Mouse (Mus musculus) heart, embryonic 14.5 days (tissue): ENCODE data around the gene Arfgef3. TPM values are rescaled to one million over a fixed set of nuclear protein-coding genes. Genes with fewer than 3 reads are reported as not detected.

Source experiments
- ATAC-seq: fragments of 200-750 bp; cut with Nextera tagmentation; 2 replicates; pipeline ENCODE4 v1.8.0; 2017; ENCODE audit warnings: low read depth, moderate TSS enrichment; ENCODE audit not compliant: insufficient number of reproducible peaks, insufficient read depth, low FRiP score
- H3K27ac ChIP-seq, 2 experiments: fragments of 200-500 bp in 1 of 2; fragments of 300-500 bp in 1 of 2; sonication (generic) in 1 of 2; replicated peaks in 1 of 2; 2 replicates each; pipeline ENCODE4 v1.5.1; 2012 to 2014; ENCODE audit warnings: low read depth in 2 of 2, low read length in 2 of 2, control low read depth in 1 of 2, mild to moderate bottlenecking in 1 of 2, mixed read lengths in 1 of 2; ENCODE audit not compliant: control insufficient read depth in 1 of 2, insufficient read depth in 1 of 2
- H3K27me3 ChIP-seq: fragments of 300-500 bp; sonication (generic); 2 replicates; pipeline ENCODE4 v1.6.1; 2014; ENCODE audit warnings: mild to moderate bottlenecking, low read length, control low read depth; ENCODE audit not compliant: control insufficient read depth, insufficient read depth
- H3K36me3 ChIP-seq: fragments of 300-500 bp; sonication (generic); 2 replicates; pipeline ENCODE4 v1.6.1; 2014; ENCODE audit warnings: mild to moderate bottlenecking, control low read depth, low read length, mixed read lengths; ENCODE audit not compliant: control insufficient read depth, insufficient read depth
- H3K4me1 ChIP-seq, 2 experiments: fragments of 200-500 bp in 1 of 2; fragments of 300-500 bp in 1 of 2; sonication (generic) in 1 of 2; 2 replicates each; pipeline ENCODE4 v1.6.1; 2012 to 2014; ENCODE audit warnings: low read length in 2 of 2, control low read depth in 1 of 2, mixed read lengths in 1 of 2; ENCODE audit not compliant: control insufficient read depth in 2 of 2, insufficient read depth in 2 of 2
- H3K4me2 ChIP-seq: fragments of 300-500 bp; sonication (generic); 2 replicates; pipeline ENCODE4 v1.6.1; 2014; ENCODE audit warnings: mild to moderate bottlenecking, low read length
- H3K4me3 ChIP-seq, 2 experiments: fragments of 200-500 bp in 1 of 2; fragments of 300-500 bp in 1 of 2; sonication (generic) in 1 of 2; 2 replicates each; pipeline ENCODE4 v1.5.1; 2012 to 2014; ENCODE audit warnings: low read length in 2 of 2, mild to moderate bottlenecking in 2 of 2, control low read depth in 1 of 2, low read depth in 1 of 2, moderate library complexity in 1 of 2; ENCODE audit not compliant: control insufficient read depth in 1 of 2, insufficient read depth in 1 of 2
- H3K9ac ChIP-seq: fragments of 300-500 bp; sonication (generic); 2 replicates; pipeline ENCODE4 v1.6.1; 2014; ENCODE audit warnings: mild to moderate bottlenecking, low read length
- H3K9me3 ChIP-seq: fragments of 300-500 bp; sonication (generic); 2 replicates; pipeline ENCODE4 v1.6.1; 2016; ENCODE audit warnings: low read length, control low read depth; ENCODE audit not compliant: control insufficient read depth
- WGBS: fragments of 180-500 bp; shearing (Covaris S2); extraction: QIAGEN DNeasy Blood & Tissue Kit; methylation state at CpG from one replicate; pipeline ENCODE4 v1.1.7; 2014; 5-methylcytosine and 5-hydroxymethylcytosine counted together
- polyA plus RNA-seq: library from polyadenylated mRNA; unstranded; fragments of >200 nt; fragmentation: Nextera tagmentation; extraction: Ambion mirVana; gene quantifications from 2 replicates; pipeline ENCODE4 v1.2.1, GENCODE M21; 2014

Gene Arfgef3
- polyA plus RNA-seq, 1 experiment from 2014 or later: 0.57 TPM

- Histone ChIP-seq H3K4me1 (no peaks in the 10 kb centered on the region), H3K9ac (no peak overlapping the region), H3K27ac (no peak overlapping the region), H3K27me3 (no peaks in the 10 kb centered on the region), H3K4me3 (no peak overlapping the region), H3K9me3 (no peaks in the 10 kb centered on the region), H3K4me2 (no peak overlapping the region), H3K36me3 (no peaks in the 10 kb centered on the region)
- ATAC-seq: no peak
- 87% methylated on average over 2 of the region's 2 CpGs for WGBS
Measured at GRCm38 (mm10) chr10:18681385-18681954, 62.3 kb downstream of the Arfgef3 start.

- Histone ChIP-seq H3K9ac (no peak overlapping the region), H3K4me3 (no peak overlapping the region), H3K4me2 (no peak overlapping the region), H3K27ac (no peak overlapping the region), H3K4me1 (no peaks in the 10 kb centered on the region), H3K36me3 (no peaks in the 10 kb centered on the region), H3K9me3 (no peaks in the 10 kb centered on the region), H3K27me3 (no peaks in the 10 kb centered on the region)
- no peak for ATAC-seq
- whole genome bisulfite sequencing: 78% methylated on average over 3 of the region's 3 CpGs
Measured at GRCm38 (mm10) chr10:18680661-18681384, 62.9 kb downstream of the Arfgef3 start.

DNA sequence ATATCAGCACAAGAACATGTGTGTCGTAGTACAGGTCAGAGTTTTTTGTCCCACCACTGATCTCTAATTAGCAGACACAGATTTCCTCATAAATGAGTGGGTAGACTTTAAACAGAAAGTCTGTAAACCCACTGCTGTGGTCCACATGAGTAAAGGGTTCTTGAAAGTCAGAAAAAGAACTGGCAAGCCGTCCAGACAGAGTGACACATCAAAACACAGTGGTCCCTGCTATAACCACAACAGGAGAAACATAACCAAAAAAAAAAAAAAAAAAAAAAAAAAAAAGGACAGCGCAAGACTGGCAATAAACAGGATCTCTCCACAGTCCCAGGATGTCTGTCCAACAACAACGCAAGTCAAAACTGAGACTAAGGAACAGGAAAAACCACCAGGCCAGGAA, 64.9 kb downstream of the Arfgef3 start:
- Histone ChIP-seq H3K4me3 (no peak overlapping the region), H3K9me3 (peaks cover 11% of the 10 kb centered on the region; the same call in 1 of the 2 replicates), H3K4me1 (no peaks in the 10 kb centered on the region), H3K36me3 (no peaks in the 10 kb centered on the region), H3K27me3 (no peaks in the 10 kb centered on the region), H3K4me2 (no peak overlapping the region), H3K9ac (no peak overlapping the region), H3K27ac (no peak overlapping the region)
- ATAC-seq: no peak
- WGBS: 63% methylated on average over 4 of the region's 4 CpGs

DNA sequence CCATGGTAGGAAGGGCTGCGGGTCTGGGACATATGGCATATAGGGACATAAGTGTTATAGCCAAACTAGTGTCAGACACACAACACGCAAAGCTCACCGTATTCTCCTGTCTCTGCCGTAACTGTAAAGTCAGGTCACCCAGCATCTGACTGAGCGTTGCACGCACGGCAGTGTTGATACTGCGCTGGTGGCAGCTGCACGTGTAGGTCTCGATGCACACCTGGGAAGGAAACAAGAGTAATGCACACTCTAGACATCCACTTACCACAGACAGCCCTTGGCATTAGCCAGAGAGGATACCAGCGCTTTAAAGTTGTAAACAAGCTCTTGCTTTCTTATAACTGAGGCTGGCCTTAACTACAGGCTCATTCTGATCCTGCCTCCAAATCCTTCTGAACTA, 79.0 kb downstream of the Arfgef3 start:
- ATAC-seq: no peak
- no peak overlapping the region for H3K27ac ChIP-seq
- H3K27me3 ChIP-seq: no peaks in the 10 kb centered on the region
- 94% methylated on average over 11 of the region's 11 CpGs for WGBS
- H3K36me3 ChIP-seq: no peaks in the 10 kb centered on the region
- no peak overlapping the region for H3K9ac ChIP-seq
- no peak overlapping the region for H3K4me2 ChIP-seq
- H3K9me3 ChIP-seq: 0 out of 2 replicates have a peak, but pooled peaks cover 4% of the 10 kb centered on the region
- no peaks in the 10 kb centered on the region for H3K4me1 ChIP-seq
- no peak overlapping the region for H3K4me3 ChIP-seq

DNA sequence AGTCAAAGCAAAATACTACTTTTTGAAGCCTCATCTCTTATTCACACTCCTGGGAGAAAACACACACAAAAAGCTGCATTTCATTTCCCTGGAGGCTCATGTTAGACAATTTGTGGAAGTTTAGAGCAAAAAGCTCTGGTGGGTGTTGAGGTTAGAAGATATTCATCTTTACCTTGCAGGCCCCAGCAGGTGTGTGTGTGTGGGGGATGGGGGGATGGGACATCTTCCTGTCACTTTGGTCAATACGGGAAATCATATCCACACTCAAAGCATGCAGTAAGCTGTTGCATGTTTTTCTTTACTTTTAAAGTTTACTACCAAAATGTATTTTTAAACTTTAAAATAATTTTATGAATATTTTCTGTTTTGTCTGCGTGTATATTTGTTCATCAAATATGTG, 79.7 kb downstream of the Arfgef3 start:
- Histone ChIP-seq H3K4me2 (no peak overlapping the region), H3K36me3 (no peaks in the 10 kb centered on the region), H3K9me3 (0 out of 2 replicates have a peak, but pooled peaks cover 8% of the 10 kb centered on the region), H3K27me3 (no peaks in the 10 kb centered on the region), H3K4me3 (no peak overlapping the region), H3K27ac (no peak overlapping the region), H3K4me1 (no peaks in the 10 kb centered on the region), H3K9ac (no peak overlapping the region)
- 67% methylated on average over 2 of the region's 2 CpGs for WGBS
- no peak for ATAC-seq

- no peak overlapping the region for H3K4me3 ChIP-seq
- 0 out of 2 replicates have a peak, but pooled peaks cover 6% of the 10 kb centered on the region for H3K9me3 ChIP-seq
- no peak overlapping the region for H3K27ac ChIP-seq
- ATAC-seq: no peak
- no peaks in the 10 kb centered on the region for H3K27me3 ChIP-seq
- no peak overlapping the region for H3K9ac ChIP-seq
- no peaks in the 10 kb centered on the region for H3K4me1 ChIP-seq
- no peaks in the 10 kb centered on the region for H3K36me3 ChIP-seq
- WGBS: 84% methylated on average over 1 of the region's 1 CpGs
- no peak overlapping the region for H3K4me2 ChIP-seq
Measured at GRCm38 (mm10) chr10:18661606-18662220, 82.0 kb downstream of the Arfgef3 start.

DNA sequence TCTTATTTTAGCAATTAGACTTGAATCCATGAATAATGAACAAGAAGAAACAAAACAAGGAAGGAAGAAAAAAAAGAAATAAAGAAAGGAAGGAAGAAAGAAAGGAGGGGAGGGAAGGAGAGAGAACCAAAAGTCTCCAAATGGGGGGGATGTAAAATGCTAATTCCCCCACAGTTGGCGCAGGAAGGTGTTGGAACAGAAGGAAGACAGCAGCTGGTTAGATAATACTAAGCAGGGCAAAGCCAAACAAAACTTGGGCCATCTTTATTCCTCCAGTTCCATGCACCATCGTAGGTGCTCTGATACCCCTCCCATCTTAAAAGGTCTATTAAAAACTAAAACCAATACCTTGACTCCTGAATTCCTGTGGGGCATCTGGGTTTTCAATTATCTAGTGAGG, 82.8 kb downstream of the Arfgef3 start:
- H3K9ac ChIP-seq: no peak overlapping the region
- no peak for ATAC-seq
- H3K4me2 ChIP-seq: no peak overlapping the region
- H3K36me3 ChIP-seq: no peaks in the 10 kb centered on the region
- no peak overlapping the region for H3K4me3 ChIP-seq
- no peak overlapping the region for H3K27ac ChIP-seq
- 0 out of 2 replicates have a peak, but pooled peaks cover 6% of the 10 kb centered on the region for H3K9me3 ChIP-seq
- H3K27me3 ChIP-seq: no peaks in the 10 kb centered on the region
- 77% methylated on average over 2 of the region's 2 CpGs for WGBS
- no peaks in the 10 kb centered on the region for H3K4me1 ChIP-seq
